In the genomic region with DNA sequence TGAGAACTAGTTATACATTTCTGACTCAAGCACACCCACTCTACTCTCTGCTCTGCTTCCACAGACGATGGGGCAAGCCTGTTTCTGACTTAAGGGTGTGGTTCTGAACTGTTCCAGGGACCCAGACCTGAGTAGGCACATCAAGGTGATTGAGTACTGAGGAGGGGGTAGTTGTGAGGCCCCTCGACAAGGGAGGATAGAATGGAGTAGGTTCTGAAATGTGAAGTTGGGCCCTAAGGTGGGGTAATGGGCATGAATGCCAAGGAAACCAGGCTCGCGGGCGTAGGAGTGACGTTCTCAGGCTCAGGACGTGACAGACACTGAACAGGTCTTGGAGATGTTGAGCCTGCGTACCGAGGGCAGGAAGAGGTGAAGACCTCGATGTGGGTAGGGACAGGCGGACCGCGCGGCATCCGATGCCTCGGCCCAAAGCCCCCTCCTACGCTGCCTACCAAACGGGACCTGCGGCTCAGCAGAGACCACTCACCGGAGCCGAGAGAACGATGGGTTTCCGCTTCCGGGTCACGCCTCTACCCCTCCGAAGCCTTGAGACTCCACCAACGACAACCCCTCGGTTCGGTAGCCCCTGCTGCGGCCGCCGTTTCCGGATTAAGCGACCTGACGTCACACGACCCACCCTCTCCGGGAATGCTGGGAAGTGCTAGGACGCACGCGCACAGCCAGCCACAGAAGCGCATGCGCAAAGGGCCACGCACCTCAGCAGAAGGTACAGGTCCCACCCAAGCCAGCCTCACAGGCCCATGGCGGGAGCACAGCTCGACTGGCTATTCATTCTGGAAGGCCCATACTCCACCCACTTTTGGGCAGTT, we compare ENCODE assay signal across 8 mouse cellular contexts. TPM values are rescaled to one million over a fixed set of nuclear protein-coding genes. Genes with fewer than 3 reads are reported as not detected.
DNase-seq lines count a peak whose midpoint lies in the region; ATAC-seq lines count a peak whose summit lies in the region.

A gene (minus strand): TSS at position 660 of the 830 bp plus-strand sequence.

- WGBS in hindbrain, embryonic 13.5 days = under 1% methylated on average over 45 of the region's 45 CpGs

- peak within 1 kb of the TSS; percentile 95 for H3K27ac ChIP-seq in hindbrain, embryonic 13.5 days

- H3K9ac ChIP-seq in hindbrain, embryonic 13.5 days = peak within 1 kb of the TSS; percentile 85

- H3K36me3 ChIP-seq in hindbrain, embryonic 13.5 days = peaks cover 52% of the 10 kb centered on the region

- peak; percentile 96 for DNase-seq in Muller cell, postnatal 12 days (ENCODE audit: inconsistent ontology term)
- peak; percentile 99 for DNase-seq in cerebellum, postnatal 10 days
- peak; percentile 97 to 98 for DNase-seq in frontal cortex, postnatal 14 days (ENCODE audit: low spot score in 2 of 2)
- peak; percentile 98 to 99 for DNase-seq in layer of hippocampus, postnatal 25 days (ENCODE audit: extremely low spot score in 1 of 2, low spot score in 1 of 2)
- peak; percentile 97 for DNase-seq in lung, postnatal 25 days (ENCODE audit: low spot score)
- DNase-seq in retina, embryonic 14.5 days (ENCODE audit: low spot score) = peak; percentile 98
- DNase-seq in thymus, postnatal 4 days = peak; percentile 98

- H3K9me3 ChIP-seq in hindbrain, embryonic 13.5 days = no peaks in the 10 kb centered on the region

- H3K4me1 ChIP-seq in hindbrain, embryonic 13.5 days (replicated peaks) = peaks cover 49% of the 10 kb centered on the region

- no peaks in the 10 kb centered on the region for H3K27me3 ChIP-seq in hindbrain, embryonic 13.5 days

- H3K4me2 ChIP-seq in hindbrain, embryonic 13.5 days = peak within 1 kb of the TSS; percentile 95

- H3K4me3 ChIP-seq in hindbrain, embryonic 13.5 days = peak within 1 kb of the TSS; percentile 80

- ATAC-seq in hindbrain, embryonic 13.5 days (ENCODE audit: low FRiP score) = peak; percentile 76

RNA-seq across cellular contexts. Expression of the gene that starts here (rescaled TPM):
- polyA plus RNA-seq in hindbrain, embryonic 13.5 days (2015; fragmentation: Nextera tagmentation; extraction: Ambion mirVana) = 181 and 184 TPM in 2 replicates
- 100 to 1,000 TPM; 128 to 149 TPM for total RNA-seq in layer of hippocampus, postnatal 25 days (2021)

Comparison
In these comparisons a context has a peak if more than half of its experiments do, and no peak if none do; other contexts are left out.
1. Peak in every context shown above with its lines: DNase-seq, ATAC-seq, H3K4me3 ChIP-seq and H3K27ac ChIP-seq.